Mouse (Mus musculus) G1E (cell line): ENCODE results near the gene Znfx1. TPM values are rescaled to one million over a fixed set of nuclear protein-coding genes. Genes with fewer than 3 reads are reported as not detected.
A peak's percentile ranks its signal among the peaks of the same experiment; 100 is the strongest.

Experiments
- ATAC-seq: 2 replicates; pipeline ENCODE4 v1.8.0; 2016; ENCODE audit warnings: mild to moderate bottlenecking; ENCODE audit not compliant: insufficient number of reproducible peaks, poor library complexity, low FRiP score, severe bottlenecking; ENCODE audit errors: extremely low read depth
- DNase-seq: peaks from one replicate; pipeline ENCODE4 v3.0.0; 2012; ENCODE audit warnings: low spot score
- H3K27me3 ChIP-seq: 2 replicates; pipeline ENCODE4 v1.6.1; 2012; ENCODE audit warnings: mild to moderate bottlenecking, low read length, inconsistent platforms; ENCODE audit not compliant: insufficient read depth
- H3K36me3 ChIP-seq: replicated peaks from 2 replicates; pipeline ENCODE3; 2012; ENCODE audit warnings: mild to moderate bottlenecking, inconsistent platforms
- H3K4me1 ChIP-seq: 2 replicates; pipeline ENCODE4 v1.6.1; 2012; ENCODE audit warnings: low read depth, low read length, inconsistent platforms, mixed read lengths; ENCODE audit not compliant: insufficient read depth
- H3K4me3 ChIP-seq: 2 replicates; pipeline ENCODE4 v1.5.1; 2012; ENCODE audit warnings: low read depth, mild to moderate bottlenecking, inconsistent platforms, low read length, moderate library complexity, mixed read lengths
- H3K9me3 ChIP-seq: replicated peaks from 2 replicates; pipeline ENCODE4 v1.6.1; 2012; ENCODE audit warnings: inconsistent platforms
- CTCF ChIP-seq: IDR thresholded peaks from 2 replicates; pipeline ENCODE4 v1.5.1; 2012; ENCODE audit warnings: low read depth, low read length, inconsistent platforms, mixed read lengths
- GATA1 ChIP-seq: IDR thresholded peaks from 2 replicates; pipeline ENCODE4 v1.6.1; 2012; ENCODE audit warnings: borderline replicate concordance, low read length, inconsistent platforms, mixed read lengths
- GATA2 ChIP-seq: IDR thresholded peaks from 2 replicates; pipeline ENCODE4 v1.6.1; 2012; ENCODE audit warnings: low read depth, low read length, inconsistent platforms, borderline replicate concordance
- POLR2AphosphoS5 ChIP-seq: IDR thresholded peaks from 2 replicates; pipeline ENCODE4 v1.6.1; 2012; ENCODE audit warnings: low read depth, low read length, inconsistent platforms; ENCODE audit not compliant: insufficient replicate concordance
- TAL1 ChIP-seq: conservative IDR thresholded peaks from 2 replicates; pipeline ENCODE4 v1.6.1; 2012; ENCODE audit warnings: low read depth, low read length, inconsistent platforms, mixed read lengths
- polyA plus RNA-seq: library from polyadenylated mRNA; stranded (reverse); fragments of >175 nt; gene quantifications from 2 replicates; pipeline ENCODE4 v1.2.3, GENCODE M21; 2012
- total RNA-seq, 2 experiments: library from RNA; stranded (forward) in 1 of 2; stranded (reverse) in 1 of 2; fragments of 200-1000 nt in 1 of 2; fragments of >200 nt in 1 of 2; fragmentation: Nextera tagmentation in 1 of 2; gene quantifications; 2 replicates each; pipeline ENCODE4 v1.2.3; 2014 to 2017

The Znfx1 gene
- 9.6 and 21.6 TPM in 2 replicates for total RNA-seq (2014; fragmentation: Nextera tagmentation)
- 12.4 and 13.5 TPM in 2 replicates for total RNA-seq (2017)
- 3.0 and 4.1 TPM in 2 replicates for polyA plus RNA-seq

DNA sequence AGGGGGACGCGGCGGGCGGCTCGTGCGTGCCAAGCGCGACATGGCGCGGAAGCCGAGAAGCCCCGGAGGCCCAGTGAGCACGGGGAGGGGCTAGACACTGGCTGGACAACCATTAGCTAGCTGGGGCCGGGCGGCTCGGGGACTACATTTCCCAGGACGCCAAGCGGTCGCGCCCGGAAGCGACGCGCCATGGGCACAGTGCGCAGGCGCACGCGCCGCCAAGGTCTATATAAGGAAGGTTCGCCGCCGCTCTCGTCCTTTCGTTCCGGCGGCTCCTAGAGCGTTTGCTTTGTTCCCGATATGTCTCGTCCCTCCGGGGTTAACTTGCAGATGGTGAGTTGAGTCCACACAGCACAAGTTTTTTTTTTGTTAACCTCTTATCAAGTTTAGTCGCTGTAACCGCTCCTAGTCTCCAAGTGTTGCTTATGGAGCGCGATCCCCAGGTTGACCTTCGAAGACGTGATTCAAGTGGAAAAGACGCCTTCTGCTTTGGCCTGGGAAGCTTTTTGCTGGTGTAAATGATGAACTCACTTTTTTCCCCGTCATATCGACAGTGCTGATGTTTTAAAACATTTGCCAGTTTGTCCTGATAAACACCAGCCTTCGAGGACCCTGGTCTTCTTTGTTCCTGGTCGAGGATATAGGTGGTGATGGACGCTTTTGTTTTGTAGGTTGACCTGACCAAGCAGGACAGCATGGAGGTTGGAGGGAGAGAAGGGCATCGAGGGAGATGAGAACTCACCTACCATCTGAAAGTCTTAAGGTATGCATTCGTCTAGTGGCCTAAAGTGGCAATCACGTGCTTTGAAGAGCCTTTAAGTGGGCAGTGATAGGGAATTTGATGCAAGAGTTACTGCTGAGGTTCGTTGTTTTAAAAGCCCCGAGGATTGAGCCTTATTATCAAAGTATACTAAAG is at the start of gene Znfx1:
Gene Znfx1, minus strand, starts transcription at position 51 of the 916 bp plus-strand sequence.
- H3K36me3 ChIP-seq, result peaks cover 51% of the 10 kb centered on the region
- H3K4me1 ChIP-seq, result peaks cover 48% of the 10 kb centered on the region
- DNase-seq, result peak; percentile 91
- no peaks in the 10 kb centered on the region for H3K27me3 ChIP-seq
- TF ChIP-seq POLR2AphosphoS5 (peak; percentile 98), TAL1 (no peak), CTCF (no peak), GATA1 (no peak)
- H3K4me3 ChIP-seq, result peak within 1 kb of the TSS; percentile 89
- no peaks in the 10 kb centered on the region for H3K9me3 ChIP-seq
- ATAC-seq, result peak; percentile 65

DNA sequence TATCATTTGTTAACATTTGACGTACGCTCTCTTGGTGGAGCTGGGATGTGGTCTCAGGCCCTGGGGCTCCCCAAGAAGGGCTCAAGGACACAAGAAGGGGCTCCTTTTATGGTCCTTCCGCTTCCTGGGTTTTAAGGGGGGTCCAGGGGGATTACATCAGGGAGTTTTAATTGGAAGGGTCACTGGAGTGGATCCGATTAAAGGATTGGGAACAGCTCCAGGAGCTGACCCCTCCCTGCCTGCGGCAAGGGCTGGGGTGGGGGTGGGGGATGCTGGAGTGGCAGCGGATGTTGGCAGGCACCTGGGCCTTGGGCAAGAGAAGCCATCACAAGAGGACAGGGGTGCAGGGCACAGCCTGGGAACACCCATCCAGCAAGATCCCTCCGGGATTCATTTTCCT is 49.4 kb upstream of the Znfx1 start:
- no peaks in the 10 kb centered on the region for H3K4me1 ChIP-seq
- H3K36me3 ChIP-seq, result no peaks in the 10 kb centered on the region
- TF ChIP-seq GATA1, result no peak
- no peak for TF ChIP-seq CTCF
- TF ChIP-seq POLR2AphosphoS5, result no peak
- no peak for ATAC-seq
- no peak for DNase-seq
- H3K27me3 ChIP-seq, result peaks cover 3% of the 10 kb centered on the region; the same call in 1 of the 2 replicates
- H3K4me3 ChIP-seq, result no peak overlapping the region
- no peaks in the 10 kb centered on the region for H3K9me3 ChIP-seq

DNA sequence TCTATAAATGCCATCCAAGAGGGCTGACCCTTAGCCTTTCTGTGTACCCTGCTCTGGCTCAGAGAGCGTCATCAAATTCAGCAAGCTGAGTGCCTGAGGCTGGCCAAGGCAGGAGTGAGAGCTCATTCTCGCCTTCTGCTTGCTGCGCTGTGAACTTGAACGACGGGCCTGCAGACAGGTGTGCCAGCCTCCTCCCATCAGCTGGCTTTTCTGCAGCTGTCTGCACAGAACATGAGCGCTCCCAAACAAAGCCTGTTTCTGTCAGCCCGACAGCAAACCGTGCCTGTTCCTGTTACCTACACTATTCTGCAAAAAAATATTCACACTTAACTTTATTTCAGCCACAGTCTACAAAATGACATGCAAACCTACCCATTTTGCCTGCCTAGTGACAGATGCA is 46.7 kb upstream of the Znfx1 start:
- DNase-seq (no peak), ATAC-seq (no peak)
- no peaks in the 10 kb centered on the region for H3K4me1 ChIP-seq
- H3K4me3 ChIP-seq, result no peak overlapping the region
- H3K27me3 ChIP-seq, result peaks cover 3% of the 10 kb centered on the region; the same call in 1 of the 2 replicates
- peaks cover 2% of the 10 kb centered on the region; the same call in 1 of the 2 replicates for H3K9me3 ChIP-seq
- H3K36me3 ChIP-seq, result no peaks in the 10 kb centered on the region
- no peak for TF ChIP-seq TAL1
- no peak for TF ChIP-seq GATA1
- no peak for TF ChIP-seq GATA2
- TF ChIP-seq POLR2AphosphoS5, result no peak
- TF ChIP-seq CTCF, result no peak

DNA sequence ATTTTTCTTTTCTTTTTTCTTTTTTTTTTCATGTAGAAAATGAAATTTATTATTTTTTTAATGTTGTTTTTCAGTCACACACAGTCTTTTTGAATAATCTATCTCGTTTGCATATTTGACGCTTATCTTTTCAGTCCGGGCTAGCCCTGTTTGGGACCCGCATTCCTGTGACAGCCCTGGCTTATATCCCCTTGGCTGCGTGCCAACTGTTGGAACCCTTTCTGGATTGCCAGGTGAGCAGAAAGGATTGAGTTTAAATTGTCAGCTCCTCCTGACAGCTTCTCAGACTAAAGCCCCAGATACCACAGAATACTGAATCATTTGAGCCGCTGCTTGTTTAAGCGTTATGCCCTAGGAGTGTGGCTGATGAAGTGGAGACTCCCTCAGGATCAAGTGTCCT is 40.7 kb upstream of the Znfx1 start:
- Histone ChIP-seq H3K9me3 (peaks cover 2% of the 10 kb centered on the region; the same call in 1 of the 2 replicates), H3K4me3 (no peak overlapping the region), H3K4me1 (no peaks in the 10 kb centered on the region), H3K36me3 (no peaks in the 10 kb centered on the region), H3K27me3 (peaks cover 4% of the 10 kb centered on the region; the same call in 1 of the 2 replicates)
- ATAC-seq (no peak), DNase-seq (no peak)
- TF ChIP-seq CTCF (no peak), POLR2AphosphoS5 (no peak), GATA1 (no peak), TAL1 (no peak), GATA2 (no peak)

DNA sequence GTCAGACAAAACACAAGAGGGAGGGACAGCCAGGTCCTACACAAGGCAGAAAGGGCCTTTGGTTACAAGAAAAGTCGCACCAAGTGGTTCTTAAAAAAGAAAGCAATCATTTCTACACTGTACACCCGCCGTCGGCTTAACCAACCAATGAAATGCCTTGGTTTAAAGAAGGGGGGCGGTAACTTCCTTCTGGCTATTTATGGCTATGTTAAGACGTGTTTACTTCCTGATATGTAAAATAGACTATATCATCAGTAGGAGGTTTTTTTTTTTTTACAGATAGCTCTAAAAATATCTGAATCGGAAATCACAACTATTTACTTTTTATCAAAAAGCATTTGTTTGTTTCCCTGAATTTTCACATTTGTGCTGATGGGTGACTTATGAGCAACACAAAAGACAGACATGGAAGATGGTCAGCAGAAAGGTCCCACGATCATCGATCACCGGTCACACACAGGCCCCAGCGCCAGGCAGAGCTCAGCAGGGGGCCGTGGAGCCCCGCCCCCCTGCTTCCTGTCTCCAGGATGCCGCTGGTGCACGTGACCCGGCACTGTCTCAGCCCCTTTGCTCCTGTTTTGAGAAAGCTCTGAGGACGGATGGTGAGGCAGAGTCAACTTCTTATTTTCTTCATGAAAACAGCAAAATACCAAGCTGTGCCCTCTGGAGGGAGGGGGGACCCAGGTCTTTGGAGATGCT is 39.1 kb upstream of the Znfx1 start:
- TF ChIP-seq GATA2 (no peak), CTCF (no peak), POLR2AphosphoS5 (no peak), GATA1 (no peak), TAL1 (no peak)
- Histone ChIP-seq H3K36me3 (no peaks in the 10 kb centered on the region), H3K4me3 (no peak overlapping the region), H3K4me1 (no peaks in the 10 kb centered on the region), H3K27me3 (peaks cover 4% of the 10 kb centered on the region; the same call in 1 of the 2 replicates), H3K9me3 (peaks cover 2% of the 10 kb centered on the region; the same call in 1 of the 2 replicates)
- peak; percentile 40; the same call in 1 of the 2 replicates for ATAC-seq
- DNase-seq, result no peak

DNA sequence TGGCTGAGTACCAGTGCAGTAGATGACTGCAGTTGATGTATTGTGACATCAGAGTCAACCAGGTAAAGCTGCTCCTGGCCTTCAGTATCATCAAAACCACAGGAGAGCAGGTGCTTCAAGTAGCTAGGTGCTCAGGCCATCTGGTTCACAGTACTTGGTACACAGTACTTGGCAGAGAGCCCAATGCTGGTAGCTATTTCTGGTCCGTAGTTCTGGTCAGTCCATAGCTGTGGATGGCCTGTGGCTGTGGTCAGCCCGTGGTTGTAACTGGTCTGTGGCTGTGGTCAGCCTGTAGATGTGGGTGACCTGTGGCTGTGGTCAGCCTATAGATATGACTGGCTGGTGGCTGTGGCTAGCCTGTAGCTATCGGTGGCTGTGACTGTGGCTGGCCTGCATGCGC is 31.9 kb upstream of the Znfx1 start:
- DNase-seq, result no peak
- Histone ChIP-seq H3K4me1 (no peaks in the 10 kb centered on the region), H3K36me3 (no peaks in the 10 kb centered on the region), H3K27me3 (peaks cover 4% of the 10 kb centered on the region), H3K4me3 (no peak overlapping the region), H3K9me3 (no peaks in the 10 kb centered on the region)
- no peak for TF ChIP-seq TAL1
- no peak for TF ChIP-seq POLR2AphosphoS5
- no peak for TF ChIP-seq GATA1
- no peak for TF ChIP-seq GATA2
- TF ChIP-seq CTCF, result no peak
- ATAC-seq, result no peak
